Mouse (Mus musculus): ENCODE measurements at regions not wholly inside any gene's neighbourhood (a gene's known extent, or its start where the extent isn't known, plus 50 kb on each side); places are given as distances from the start of the nearest gene placed in this dataset.

- no peak for TF ChIP-seq POLR2A (IDR thresholded peaks at IDR 0.05; ENCODE audit: borderline replicate concordance, insufficient read depth, low read length)
- no peak for TF ChIP-seq CTCF (IDR thresholded peaks at IDR 0.05; ENCODE audit: borderline replicate concordance, insufficient read depth, low read depth, low read length)
Observed at GRCm38 (mm10) chr14:104644626-104645025, 122.2 kb upstream of the Rnf219 start.

Data from cerebellum, adult 2 months (tissue).